Mouse (Mus musculus): Measurements from ENCODE around the gene Tenm2.

GRCm38 (mm10) chr11:36037311-36037710 is 1198.5 kb downstream of the Tenm2 start:
- TF ChIP-seq EP300 (IDR thresholded peaks at IDR 0.05; ENCODE audit: low read depth) (no peak), CTCF (IDR thresholded peaks at IDR 0.05; ENCODE audit: low read depth) (no peak)
